In the genomic region with DNA sequence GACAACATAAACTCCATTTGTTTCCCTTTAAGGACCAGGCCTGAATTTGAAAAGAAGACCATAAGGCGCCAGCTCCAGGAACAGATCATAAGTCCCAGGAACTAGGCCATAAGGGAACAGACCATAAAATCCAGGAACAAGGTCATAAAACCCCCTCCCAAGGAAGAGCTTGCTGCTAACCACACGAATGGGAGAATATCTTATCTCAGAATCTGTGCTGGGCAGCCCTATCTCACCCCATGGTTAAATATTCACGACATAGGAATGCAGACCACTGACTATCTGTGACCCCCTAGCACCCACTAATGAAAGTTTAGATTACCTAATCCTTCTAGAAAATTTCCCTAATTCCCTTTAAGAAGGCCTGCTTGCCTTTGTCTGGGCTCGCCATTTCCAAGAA, we compare ENCODE assay signal across 31 mouse cellular contexts.
"Had no signal": no experiment of that assay in that cellular context is flagged by ENCODE, and none has a peak within 500 bp of the region (broad histone marks: within the 10 kb centered on the region; RNA-seq: fewer than 3 reads in every experiment).

No protein-coding gene starts in this region.

- H3K4me2 ChIP-seq: limb, embryonic 12.5 days; limb, embryonic 13.5 days; limb, embryonic 15.5 days; liver, embryonic 11.5 days; liver, embryonic 13.5 days; liver, embryonic 15.5 days; lung, embryonic 14.5 days; lung, embryonic 15.5 days; midbrain, embryonic 11.5 days; midbrain, embryonic 12.5 days; midbrain, embryonic 13.5 days; midbrain, embryonic 15.5 days had no signal

- H3K4me3 ChIP-seq: left cerebral cortex, adult 2 months; limb, embryonic 10.5 days; limb, embryonic 12.5 days; limb, embryonic 13.5 days; limb, embryonic 15.5 days; liver, embryonic 13.5 days; liver, embryonic 15.5 days; lung, embryonic 15.5 days; megakaryocyte, embryonic 14.5 days; midbrain, embryonic 10.5 days; midbrain, embryonic 12.5 days; midbrain, embryonic 13.5 days; midbrain, embryonic 15.5 days; myocyte had no signal

- H3K4me1 ChIP-seq: limb, embryonic 15.5 days; liver, embryonic 13.5 days; midbrain, embryonic 12.5 days; midbrain, embryonic 13.5 days; midbrain, embryonic 15.5 days had no signal

- H3K9ac ChIP-seq: limb, embryonic 12.5 days; limb, embryonic 13.5 days; limb, embryonic 15.5 days; liver, embryonic 13.5 days; liver, embryonic 14.5 days; liver, embryonic 15.5 days; liver, postnatal 0 days; lung, embryonic 14.5 days; lung, embryonic 15.5 days; midbrain, embryonic 12.5 days; midbrain, embryonic 13.5 days; midbrain, embryonic 15.5 days had no signal

- H3K27ac ChIP-seq: left cerebral cortex, adult 2 months; limb, embryonic 10.5 days; limb, embryonic 12.5 days; limb, embryonic 13.5 days; limb, embryonic 15.5 days; liver, embryonic 13.5 days; liver, embryonic 14.5 days; liver, embryonic 15.5 days; lung, embryonic 15.5 days; macrophage; midbrain, embryonic 10.5 days; midbrain, embryonic 12.5 days; midbrain, embryonic 13.5 days; midbrain, embryonic 15.5 days had no signal

- H3K27me3 ChIP-seq: limb, embryonic 12.5 days; limb, embryonic 13.5 days; limb, embryonic 15.5 days; liver, embryonic 13.5 days; liver, embryonic 15.5 days; lung, embryonic 15.5 days; megakaryocyte, embryonic 14.5 days; midbrain, embryonic 12.5 days; midbrain, embryonic 13.5 days; midbrain, embryonic 15.5 days had no signal

- ATAC-seq: liver, postnatal 0 days; lung, postnatal 0 days; midbrain, embryonic 13.5 days; midbrain, embryonic 15.5 days; midbrain, embryonic 16.5 days had no signal

- DNase-seq: left cerebral cortex, postnatal 4 days; liver; liver, embryonic 13.5 days; liver, postnatal 0 days; lung, adult 18-20 months; lung, adult 2 months; lung, embryonic 14.5 days; lung, postnatal 10 days; lung, postnatal 14 days; lung, postnatal 36 days; lung, postnatal 4 days; midbrain, embryonic 14.5 days had no signal

- H3K9me3 ChIP-seq: limb, embryonic 10.5 days; limb, embryonic 12.5 days; limb, embryonic 13.5 days; limb, embryonic 15.5 days; liver, embryonic 13.5 days; liver, embryonic 15.5 days; lung, embryonic 15.5 days; midbrain, embryonic 10.5 days; midbrain, embryonic 12.5 days; midbrain, embryonic 13.5 days; midbrain, embryonic 15.5 days had no signal

- H3K36me3 ChIP-seq: limb, embryonic 10.5 days; limb, embryonic 12.5 days; limb, embryonic 13.5 days; limb, embryonic 15.5 days; liver, embryonic 13.5 days; liver, embryonic 15.5 days; lung, embryonic 15.5 days; midbrain, embryonic 10.5 days; midbrain, embryonic 12.5 days; midbrain, embryonic 13.5 days; midbrain, embryonic 15.5 days had no signal
